Mouse (Mus musculus) liver, adult 2 months (tissue): ENCODE data around the gene Ggnbp2.
A peak's percentile ranks its signal among the peaks of the same experiment; 100 is the strongest.

Source experiments
- CTCF ChIP-seq: fragments of 200-500 bp; IDR thresholded peaks from 2 replicates; pipeline ENCODE4 v1.5.1; 2011; ENCODE audit warnings: low read depth, low read length, control low read depth
- POLR2A ChIP-seq: fragments of 200-500 bp; IDR thresholded peaks from 2 replicates; pipeline ENCODE4 v1.6.1; 2011; ENCODE audit warnings: low read length, control low read depth; ENCODE audit not compliant: insufficient read depth; ENCODE audit errors: extremely low read depth

- TF ChIP-seq CTCF = peak; percentile 18; the same call in 1 of the 2 replicates
- TF ChIP-seq POLR2A = no peak
Measured at GRCm38 (mm10) chr11:84839330-84839729, 31.3 kb downstream of the Ggnbp2 start.
